Mouse (Mus musculus): ENCODE data around the gene Arid3b.

Gene Arid3b

DNA sequence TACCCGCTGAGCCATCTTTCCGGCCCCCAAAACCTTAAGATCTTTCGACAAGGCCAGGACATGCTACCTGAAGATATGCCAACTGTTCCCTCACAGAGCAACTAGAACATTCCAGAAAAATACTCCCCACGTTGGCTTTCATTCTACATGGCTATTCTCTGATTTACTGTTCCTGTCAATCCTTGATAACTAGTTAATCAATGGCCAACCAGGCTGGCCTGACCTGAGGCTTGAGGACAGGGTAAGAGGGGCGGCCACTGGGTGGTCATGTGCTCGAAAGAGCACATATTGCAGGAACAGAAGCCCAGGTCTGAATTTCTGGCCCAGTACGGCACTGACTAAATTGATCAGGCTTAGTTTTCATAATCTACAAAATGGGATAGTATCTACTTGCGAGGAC lies 39.1 kb downstream of the Arid3b start:
- DNase-seq (ENCODE audit: low read depth in 1 of 2, low spot score in 2 of 2) = no peak

DNA sequence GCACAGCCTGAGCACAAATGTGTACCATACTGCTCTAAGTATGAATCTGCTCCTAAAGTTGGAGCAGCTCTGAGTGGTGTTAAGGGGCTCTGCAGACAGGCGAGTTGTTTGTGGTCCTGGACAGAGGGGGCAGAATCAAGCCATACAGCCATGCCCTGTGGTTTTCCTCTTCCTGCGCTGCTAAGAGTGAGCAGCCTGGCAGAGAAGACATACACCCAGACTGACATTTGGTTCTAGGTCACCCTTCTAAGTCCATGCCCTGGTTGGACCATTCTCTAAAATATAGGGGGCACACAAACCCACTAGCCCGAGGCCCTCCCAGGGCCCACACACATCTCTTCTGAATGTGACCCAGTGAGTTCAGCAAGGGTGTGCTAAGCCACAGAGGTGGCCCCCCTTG lies 46.9 kb downstream of the Arid3b start:
- DNase-seq (ENCODE audit: low read depth in 1 of 2, low spot score in 2 of 2) = no peak

DNA sequence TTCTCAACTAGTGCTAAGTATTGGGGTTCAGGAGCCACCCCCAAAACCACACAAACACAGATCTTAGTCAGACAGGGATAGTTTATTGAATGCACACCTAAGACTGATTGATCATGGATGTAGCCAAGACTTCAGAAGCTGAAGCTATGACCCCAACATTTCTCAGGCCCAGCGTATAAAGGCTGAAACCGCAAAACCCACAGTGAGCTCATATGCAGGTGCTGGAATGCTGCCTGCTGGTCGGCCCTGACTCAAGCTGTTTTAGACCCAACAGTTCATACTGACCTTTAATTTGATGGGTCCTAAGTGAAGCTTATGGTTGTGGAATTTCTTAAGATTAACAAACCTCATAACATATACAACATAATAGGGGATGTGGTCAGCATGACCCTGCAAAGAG lies 53.9 kb downstream of the Arid3b start:
- no peak for DNase-seq (ENCODE audit: low read depth in 1 of 2, low spot score in 2 of 2)

DNA sequence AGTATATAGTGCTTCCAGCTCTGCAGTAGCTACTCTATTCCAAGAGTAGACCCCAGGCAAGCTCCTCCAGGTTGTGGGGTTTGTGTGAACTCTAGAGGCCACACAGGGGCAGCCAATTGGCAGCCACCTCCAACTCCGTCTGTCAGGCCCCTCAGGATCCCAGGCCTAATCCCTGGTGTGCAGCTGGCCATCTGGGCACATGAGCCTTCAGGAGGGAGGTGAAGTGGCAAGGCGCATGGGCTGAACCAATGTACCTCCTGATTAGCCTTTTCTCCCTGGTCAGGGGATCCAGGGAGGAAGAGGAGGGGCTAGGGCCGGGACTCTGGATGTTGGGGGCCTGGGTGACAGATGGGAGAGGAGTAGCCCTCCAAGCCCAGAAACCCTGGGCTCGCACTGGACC lies 60.9 kb downstream of the Arid3b start:
- no peak for DNase-seq (ENCODE audit: low read depth in 1 of 2, low spot score in 2 of 2)

DNA sequence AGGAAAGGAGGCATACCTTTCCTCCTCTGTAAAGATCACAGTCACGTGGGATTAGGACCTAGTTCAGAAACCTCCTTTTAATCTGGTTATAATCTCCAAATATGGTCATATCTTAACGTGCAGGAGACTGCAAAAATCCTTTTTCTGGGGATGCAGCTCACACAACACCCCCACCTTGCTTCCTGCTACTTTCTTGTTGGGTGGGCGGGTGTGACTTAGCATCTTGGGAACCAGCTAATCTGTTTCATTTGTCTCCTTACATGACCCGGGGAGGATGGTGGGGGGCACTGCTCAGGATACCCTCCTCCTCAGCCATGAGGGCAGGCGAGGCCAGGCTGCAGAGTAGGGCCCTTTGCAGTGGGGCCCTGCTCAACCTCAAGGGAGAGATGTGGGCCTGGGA lies 61.6 kb downstream of the Arid3b start:
- no peak for DNase-seq (ENCODE audit: low read depth in 1 of 2, low spot score in 2 of 2)

DNA sequence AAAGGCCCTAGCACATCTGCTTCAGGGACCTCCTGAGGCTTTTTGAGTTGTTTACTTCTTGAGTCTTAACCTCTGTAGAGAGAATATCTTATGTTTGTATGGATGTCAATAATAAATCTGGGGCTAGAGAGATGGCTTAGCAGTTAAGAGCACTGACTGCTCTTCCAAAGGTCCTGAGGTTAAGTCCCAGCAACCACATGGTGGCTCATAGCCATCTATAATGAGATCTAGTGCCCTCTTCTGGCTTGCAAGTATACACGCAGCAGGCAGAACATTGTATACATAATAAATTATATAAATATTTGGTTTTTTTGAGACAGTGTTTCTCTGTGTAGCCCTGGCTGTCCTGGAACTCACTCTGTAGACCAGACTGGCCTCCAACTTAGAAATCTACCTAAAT lies 62.4 kb downstream of the Arid3b start:
- DNase-seq (ENCODE audit: low read depth in 1 of 2, low spot score in 2 of 2) = no peak

DNA sequence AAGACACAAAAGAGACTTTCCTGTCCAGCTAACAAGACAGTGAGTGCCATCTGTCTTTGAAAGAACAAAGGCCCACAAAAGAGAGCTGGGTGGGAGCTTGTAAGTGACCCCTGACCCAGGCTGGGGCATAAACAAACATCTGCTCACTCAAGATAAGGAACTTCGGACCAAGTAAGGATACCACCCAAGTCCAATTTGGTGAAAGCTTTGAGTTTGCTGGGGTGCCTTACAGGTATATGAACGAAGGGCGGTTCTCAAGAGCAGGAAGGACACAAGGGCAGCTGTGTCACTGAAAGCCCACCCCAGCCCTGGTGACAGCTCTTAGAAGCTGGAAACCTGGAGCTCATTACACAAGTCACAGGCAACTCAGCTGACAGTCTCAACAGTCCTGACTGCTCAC lies 62.8 kb downstream of the Arid3b start:
- DNase-seq (ENCODE audit: low read depth in 1 of 2, low spot score in 2 of 2) = no peak

DNA sequence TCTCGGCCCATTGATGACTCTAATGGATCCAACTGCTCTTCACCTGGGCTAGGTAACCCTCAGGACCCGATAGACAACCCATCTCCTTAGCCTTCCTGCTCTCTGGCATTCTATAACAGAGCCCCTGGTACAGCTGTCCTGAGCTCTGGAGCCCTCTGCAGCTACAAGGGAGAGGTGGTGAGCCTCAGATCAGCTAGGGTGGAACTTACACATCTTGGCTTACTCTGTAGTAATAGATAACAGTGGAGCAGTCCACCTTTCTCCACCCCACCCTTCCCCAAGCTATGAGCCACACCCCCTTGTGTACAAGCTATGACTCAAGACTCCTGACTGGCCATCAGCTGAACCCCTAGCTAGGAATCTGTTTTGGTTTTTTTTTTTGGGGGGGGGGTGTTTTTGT lies 65.8 kb downstream of the Arid3b start:
- DNase-seq (ENCODE audit: low read depth in 1 of 2, low spot score in 2 of 2) = no peak

DNA sequence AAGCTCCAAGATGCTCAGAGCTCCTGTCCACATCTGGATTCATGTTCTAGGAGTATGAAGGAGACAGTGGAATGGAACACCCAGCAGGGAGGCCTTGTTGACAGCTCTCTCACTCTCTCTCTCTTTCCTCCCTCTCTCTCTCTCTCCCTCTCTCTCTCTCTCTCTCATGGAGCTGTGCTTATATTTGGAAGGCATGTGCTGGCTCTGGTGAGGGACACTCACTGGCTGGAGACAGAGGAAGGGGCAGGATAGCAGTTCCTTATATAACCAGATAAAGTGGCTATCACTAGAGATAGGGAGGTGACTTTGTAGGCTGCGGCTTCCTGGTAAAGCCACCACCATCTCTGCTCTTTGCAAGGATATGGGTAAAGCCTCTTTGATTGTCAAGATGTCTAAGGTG lies 66.4 kb downstream of the Arid3b start:
- DNase-seq (ENCODE audit: low read depth in 1 of 2, low spot score in 2 of 2) = no peak

DNA sequence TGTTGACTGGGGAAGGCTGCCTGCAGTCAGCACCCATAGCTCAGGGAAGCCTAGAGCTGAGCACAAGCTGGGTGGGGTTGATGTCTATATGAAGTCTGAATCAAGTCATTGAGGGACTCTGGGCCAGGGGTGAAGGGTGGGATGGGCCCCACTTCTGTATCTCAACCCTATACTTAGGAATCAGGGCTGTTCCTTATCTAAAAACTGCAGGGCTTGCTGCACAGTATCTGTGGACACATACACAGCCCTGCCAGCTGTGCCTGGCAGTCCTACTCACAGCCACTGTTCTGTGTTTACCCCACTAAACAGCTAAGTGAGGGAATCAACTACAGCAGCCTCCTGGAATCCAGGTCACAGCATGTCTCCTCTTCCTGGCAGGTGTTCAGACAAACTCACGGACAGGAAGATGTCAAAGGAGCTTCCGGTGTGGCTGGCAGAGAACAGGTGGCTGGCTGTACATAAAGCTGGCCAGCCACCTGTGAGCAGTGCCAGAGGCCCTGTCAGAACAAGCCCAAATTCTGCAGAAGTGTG lies 67.0 kb downstream of the Arid3b start:
- DNase-seq (ENCODE audit: low read depth in 1 of 2, low spot score in 2 of 2) = no peak

DNA sequence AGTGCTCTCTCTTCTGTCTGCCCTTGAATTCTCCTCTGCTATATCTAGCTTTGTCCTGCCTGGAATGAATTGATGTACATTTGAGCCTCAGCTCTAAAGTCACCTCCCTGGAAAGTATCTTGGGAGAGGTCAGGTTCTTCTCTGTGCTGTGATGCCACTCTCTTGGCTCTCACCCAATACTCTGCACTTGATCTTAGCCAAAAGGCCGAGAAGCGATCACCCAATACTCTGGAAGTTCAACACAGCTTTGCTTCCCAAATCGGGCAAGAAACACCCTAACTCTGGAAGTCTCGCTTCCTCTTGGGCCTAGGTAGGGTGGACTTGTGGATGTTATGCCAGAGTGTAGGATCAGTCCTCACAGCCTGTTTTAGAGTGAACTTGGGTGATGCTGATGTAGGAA lies 69.4 kb downstream of the Arid3b start:
- DNase-seq (ENCODE audit: low read depth in 1 of 2, low spot score in 2 of 2) = no peak

DNA sequence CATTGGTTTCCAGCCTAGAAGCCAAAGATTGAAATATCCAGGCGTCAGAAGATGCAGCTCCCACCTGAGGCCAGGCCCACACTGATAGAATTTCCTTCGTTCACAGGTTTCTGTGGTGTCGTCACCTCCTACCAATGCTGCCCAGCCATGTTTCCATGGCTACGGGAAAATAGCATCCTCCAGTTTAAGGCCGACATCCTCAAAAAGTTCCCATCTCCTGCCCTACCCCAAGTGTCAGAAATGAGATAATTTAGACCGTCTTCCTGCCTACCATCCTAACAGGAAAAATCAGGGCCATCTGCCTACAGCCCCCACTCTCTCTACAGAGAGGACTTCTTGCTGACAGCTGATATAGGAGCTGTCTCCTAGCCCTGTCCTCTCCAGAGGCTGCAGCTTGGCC lies 70.2 kb downstream of the Arid3b start:
- DNase-seq (ENCODE audit: low read depth in 1 of 2, low spot score in 2 of 2) = no peak

DNA sequence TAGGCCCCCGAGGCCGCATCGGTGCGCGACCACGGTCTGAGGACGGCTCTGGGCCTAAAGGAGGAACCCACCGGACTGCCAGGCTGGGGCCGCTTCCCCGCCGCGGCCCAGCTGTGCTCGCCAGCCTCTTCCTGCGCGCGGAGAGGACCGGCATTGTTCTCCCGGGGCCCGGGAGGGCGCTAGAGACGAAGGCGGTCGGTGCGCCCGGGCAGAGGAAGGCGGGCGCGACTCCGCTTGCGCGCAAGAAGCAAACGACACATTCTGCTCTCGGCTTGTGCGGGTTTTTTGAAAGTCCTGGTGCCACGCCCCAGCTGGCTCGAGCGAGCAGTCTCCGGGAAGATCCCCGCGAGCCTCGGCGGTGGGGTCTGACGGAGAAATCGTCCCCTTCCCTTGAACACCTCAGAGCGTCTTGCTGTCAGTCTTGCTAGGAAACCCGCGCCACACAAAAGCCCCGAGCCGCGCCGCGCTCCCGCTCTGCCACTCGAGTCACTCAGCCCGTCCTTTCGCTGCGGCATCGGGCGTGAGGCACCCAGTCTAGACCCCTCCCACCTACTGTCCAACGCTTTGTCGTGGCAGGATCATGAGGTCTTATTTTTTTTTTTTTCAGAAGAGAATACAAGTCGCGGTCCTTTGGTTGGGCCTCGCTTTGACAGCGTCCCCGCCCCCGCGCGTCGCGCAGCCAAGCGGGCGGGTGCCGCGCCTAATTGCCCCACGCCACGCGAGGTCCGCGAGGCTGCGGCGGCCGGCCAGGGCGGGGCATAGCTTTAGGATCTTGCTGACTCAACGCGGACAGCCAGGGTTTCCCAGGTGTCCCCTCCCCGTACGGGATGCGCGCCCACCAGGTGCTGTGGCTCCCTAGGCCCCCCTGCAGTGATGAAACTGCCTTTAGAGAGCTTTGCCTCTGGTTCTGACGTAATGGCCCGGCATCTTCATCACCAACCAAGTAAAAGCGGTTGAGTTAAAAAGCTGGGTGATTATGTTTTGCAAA lies 70.9 kb downstream of the Arid3b start, which contains the start of gene Clk3:
Clk3 (minus strand) TSS at position 497 of the 988 bp plus-strand sequence.
- peak; percentile 31 to 73 for DNase-seq (ENCODE audit: low read depth in 1 of 2, low spot score in 2 of 2)

DNA sequence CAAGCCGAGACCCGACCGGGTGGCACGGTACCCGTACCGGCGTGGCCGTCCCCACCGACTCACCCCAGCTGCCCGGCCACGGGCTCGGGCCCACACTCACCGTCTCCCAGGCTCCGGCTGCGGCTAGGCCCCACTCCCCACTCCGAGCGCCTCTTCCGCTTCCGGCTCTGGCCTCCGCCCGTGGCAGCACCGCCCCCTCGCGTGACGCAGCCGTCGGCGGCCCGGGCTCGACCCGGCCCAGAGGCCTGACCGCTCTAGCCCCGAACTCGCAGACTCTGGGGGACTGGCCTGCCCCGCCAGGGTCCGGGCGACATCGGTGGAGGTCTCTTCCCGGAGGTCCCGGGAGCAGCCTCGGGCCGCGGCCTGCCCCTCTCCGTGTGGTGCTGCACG lies 71.6 kb downstream of the Arid3b start:
- peak; percentile 84 to 93 for DNase-seq (ENCODE audit: low read depth in 1 of 2, low spot score in 2 of 2)

DNA sequence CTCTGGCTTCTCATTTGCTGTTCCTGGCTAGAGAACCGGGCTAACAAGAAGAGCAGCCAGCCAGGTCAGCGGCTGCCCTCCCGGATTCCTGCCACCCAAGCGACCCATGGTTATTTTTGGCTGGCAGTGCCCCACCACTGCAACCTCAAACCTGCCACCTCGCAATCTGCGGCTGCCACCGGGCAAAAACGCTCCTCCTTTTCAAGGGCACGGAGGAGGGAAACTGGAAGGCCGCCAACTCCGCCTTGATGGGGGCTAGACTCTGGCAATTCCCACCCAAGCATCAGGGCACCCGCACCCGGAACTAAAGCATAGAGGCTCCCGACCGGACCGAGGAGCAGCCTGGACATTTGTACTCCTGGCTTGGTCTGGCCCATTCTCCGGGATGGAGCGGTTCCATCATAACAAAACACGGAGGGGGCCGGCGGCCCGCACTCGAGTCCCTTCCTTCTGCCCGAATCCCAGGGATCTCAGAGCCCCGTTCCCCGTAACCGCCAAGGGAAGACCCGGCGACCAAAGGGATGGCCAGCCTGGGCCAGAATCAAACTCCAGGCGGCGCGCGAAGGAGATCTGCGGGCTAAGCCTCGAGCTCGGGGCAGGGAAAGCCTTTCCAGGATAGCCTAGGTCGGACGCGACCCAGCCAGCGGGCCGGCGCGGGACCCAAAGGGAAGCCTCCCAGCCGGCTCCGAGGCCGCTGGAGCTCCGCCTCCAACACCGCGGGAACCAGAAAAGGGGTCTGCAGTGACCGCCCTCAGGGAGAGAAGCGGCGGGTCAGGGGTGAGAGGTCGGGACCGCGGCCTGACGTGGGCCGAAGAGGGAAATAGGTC lies 72.2 kb downstream of the Arid3b start:
- DNase-seq (ENCODE audit: low read depth in 1 of 2, low spot score in 2 of 2) = peak in 1 of 2 experiments; percentile 13

DNA sequence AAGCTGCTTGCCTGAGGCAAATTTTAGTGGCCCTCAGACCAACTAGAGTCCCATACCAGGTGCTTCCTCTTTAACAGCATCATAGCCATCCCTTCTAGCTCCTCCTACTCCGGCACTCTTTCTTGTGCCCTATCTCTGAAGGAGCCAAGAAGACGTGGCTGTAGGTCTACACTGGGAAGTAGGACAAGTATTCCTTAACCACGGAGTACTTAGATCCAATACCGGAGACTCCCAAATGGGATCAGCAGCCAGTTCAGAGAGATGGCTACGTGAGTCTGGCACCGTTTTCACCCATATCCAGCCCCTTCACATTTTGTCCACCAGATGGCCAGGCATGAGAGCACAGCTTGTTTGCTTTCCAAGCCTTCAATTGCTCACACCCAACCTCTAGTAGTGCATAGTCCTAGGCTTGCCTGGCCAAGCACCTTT lies 74.0 kb downstream of the Arid3b start:
- peak in 1 of 2 experiments; percentile 33 for DNase-seq (ENCODE audit: low read depth in 1 of 2, low spot score in 2 of 2)

DNA sequence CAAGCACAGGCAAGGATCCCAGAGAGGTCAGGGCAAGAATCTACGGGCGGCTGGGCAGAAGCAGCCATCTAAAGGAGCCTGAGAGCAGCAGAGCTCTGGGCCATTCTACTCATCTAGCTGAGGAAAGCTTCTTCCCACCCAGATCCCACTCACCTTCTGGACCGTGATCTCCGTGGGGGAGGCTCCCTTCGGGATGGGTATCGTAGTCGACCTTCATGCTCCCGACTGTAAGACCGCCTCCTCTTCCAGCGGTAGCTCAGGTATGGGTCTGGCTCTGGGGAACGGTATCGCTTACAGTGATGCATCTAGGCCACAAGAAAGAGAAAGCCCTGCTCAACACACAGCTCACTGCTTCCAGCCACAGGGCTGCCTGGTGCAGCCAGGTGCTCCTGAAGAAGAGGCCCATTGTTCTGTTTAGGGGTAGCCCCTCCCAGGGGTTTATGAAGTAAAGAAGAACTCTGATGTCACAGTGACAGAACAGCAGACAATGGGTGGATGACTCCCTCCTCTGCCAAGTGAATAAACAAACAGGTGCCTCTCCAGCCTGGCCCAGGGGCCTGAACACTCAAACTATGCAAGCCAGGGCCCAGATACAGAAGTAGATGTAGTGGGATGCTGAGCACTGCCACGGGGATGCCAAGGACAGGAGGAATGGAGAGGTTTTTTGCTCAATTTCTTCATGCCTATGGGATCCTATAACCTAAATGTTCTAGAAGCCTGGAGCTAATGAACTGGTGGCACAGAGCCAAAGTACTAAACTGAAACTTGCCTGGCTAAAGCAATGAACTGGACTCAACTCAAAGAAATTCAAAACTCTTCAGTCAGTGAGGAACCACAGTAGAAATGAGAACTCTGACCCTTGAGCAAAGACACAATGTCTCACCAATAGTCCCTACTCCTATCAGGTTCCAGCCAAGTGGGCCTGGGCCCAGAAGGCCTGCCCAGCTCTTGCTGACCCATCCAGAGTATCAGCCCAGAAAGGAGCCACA lies 74.7 kb downstream of the Arid3b start:
- no peak for DNase-seq (ENCODE audit: low read depth in 1 of 2, low spot score in 2 of 2)

DNA sequence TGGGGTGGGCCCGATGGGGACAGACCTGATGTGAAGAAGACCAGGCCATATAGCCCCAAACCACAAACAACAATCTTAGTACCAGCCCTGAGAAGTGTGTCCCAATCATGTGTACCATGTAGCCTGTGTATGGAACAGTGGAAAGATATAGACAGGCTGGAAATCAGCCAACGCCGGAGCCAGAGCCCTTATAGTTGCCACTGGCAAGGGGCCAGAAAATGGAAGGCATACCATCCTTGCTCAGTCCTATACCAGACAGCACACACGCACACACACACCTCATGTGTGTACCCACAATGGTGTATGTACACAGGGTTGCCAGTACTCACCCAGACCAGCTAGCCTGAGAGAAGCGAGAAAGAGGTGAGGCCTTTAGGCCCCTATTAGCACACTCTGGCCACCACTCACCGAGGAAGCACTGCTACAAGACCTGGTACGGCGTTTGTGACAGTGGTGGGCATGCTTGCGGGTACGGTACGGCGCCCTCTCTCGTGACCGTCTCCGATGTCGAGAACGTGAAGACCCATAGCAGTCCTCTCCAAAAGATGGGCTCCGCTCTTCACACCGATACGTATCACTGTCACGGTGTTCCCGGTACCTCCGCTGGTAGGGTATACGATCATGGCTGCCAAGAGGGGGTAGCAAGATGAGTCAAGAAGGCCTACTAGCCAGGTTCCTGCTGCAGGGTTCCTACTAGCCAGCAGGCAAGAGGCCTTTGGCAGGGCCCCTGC lies 76.0 kb downstream of the Arid3b start:
- no peak for DNase-seq (ENCODE audit: low read depth in 1 of 2, low spot score in 2 of 2)

DNA sequence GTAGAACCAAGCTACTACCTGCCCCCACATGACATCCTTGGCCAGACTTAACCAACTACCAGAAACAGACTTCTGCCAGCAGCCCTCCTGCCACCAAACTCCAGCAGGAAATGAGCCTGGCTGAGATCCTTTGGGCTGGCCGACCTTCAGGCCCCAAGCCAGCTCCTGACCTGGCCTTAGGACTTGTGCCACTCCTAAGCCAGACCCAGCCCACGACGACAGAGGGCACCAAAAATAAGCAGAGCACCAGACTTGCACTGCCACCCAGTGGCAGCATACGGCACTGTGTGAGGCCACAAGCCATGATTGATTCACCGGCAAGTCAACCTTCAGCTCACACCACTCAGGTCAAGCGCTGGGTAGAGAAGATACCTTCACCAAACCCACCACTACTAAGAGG lies 77.3 kb downstream of the Arid3b start:
- peak in 1 of 2 experiments; percentile 51 for DNase-seq (ENCODE audit: low read depth in 1 of 2, low spot score in 2 of 2)

DNA sequence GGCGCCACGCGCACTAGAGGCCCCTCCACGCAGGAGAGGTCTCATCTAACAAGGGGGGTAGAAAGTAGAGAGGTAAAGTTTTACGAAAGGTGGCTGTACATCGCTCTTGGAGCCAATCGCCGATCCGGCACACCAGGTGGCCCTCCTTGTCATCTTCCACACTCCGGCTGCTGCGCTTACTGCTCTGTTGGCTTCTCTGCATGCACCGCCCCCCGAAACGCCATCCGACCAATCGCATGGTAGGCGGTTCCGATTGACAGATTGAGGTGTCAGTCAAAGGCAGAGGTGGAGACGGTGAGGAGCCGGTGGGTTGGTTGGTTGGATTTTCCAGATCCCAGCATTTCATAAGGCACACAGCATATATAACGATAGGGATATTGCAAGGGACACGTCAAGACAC lies 78.1 kb downstream of the Arid3b start:
- no peak for DNase-seq (ENCODE audit: low read depth in 1 of 2, low spot score in 2 of 2)

Measured in monocyte, adult 2 months (primary cell).